Mouse (Mus musculus) CH12.LX (cell line): ENCODE results near the gene Yaf2.

Source experiments
- BHLHE40 ChIP-seq: IDR thresholded peaks from 2 replicates; pipeline ENCODE4 v1.6.1; 2011; ENCODE audit warnings: mild to moderate bottlenecking, low read depth, low read length, improper control_type of control experiment
- CTCF ChIP-seq, 2 experiments: IDR thresholded peaks in 1 of 2; conservative IDR thresholded peaks in 1 of 2; 2 replicates each; pipeline ENCODE4 v1.5.1; 2011 to 2012; ENCODE audit warnings: low read depth in 2 of 2, low read length in 2 of 2, improper control_type of control experiment in 1 of 2, inconsistent platforms in 1 of 2, mild to moderate bottlenecking in 1 of 2, moderate library complexity in 1 of 2
- MYC ChIP-seq: IDR thresholded peaks from 2 replicates; pipeline ENCODE4 v1.6.1; 2011; ENCODE audit warnings: low read depth, mild to moderate bottlenecking, improper control_type of control experiment, low read length
- POLR2A ChIP-seq: IDR thresholded peaks from 2 replicates; pipeline ENCODE4 v1.6.1; 2011; ENCODE audit warnings: low read depth, mild to moderate bottlenecking, improper control_type of control experiment, low read length
- SIN3A ChIP-seq: IDR thresholded peaks from 2 replicates; pipeline ENCODE4 v1.6.1; 2012; ENCODE audit warnings: low read length, improper control_type of control experiment, inconsistent platforms
- USF1 ChIP-seq: IDR thresholded peaks from 2 replicates; pipeline ENCODE4 v1.6.1; 2014; ENCODE audit warnings: low read depth, mild to moderate bottlenecking, inconsistent platforms, low read length, improper control_type of control experiment
- USF2 ChIP-seq: conservative IDR thresholded peaks from 2 replicates; pipeline ENCODE4 v1.6.1; 2011; ENCODE audit warnings: low read depth, low read length, improper control_type of control experiment
- ZC3H11A ChIP-seq: IDR thresholded peaks from 2 replicates; pipeline ENCODE4 v1.6.1; 2012; ENCODE audit warnings: low read depth, mild to moderate bottlenecking, inconsistent platforms, low read length, improper control_type of control experiment

DNA sequence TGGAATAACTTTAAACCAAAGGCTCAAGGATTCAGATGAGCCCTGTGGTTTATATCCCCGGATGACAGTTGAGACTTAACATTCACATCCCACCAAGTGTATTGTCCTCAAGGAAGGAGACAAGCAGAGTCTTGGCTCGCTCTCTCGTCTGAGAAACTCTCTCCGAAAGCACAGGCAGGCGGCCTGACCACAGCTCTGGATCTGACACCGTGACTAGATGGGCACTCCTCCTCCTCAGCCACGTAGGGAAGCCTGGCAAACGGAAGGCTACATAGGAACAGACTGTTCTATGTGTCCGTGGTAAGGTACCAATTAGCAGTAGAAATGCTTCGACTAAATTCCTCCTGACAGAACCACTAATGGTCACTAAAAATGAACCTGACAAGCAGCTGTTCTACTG is 10.1 kb downstream of the Yaf2 start:
- TF ChIP-seq USF1 (no peak), MYC (no peak), CTCF (conservative IDR thresholded peaks at IDR 0.05 in 1 of 2, IDR thresholded peaks at IDR 0.05 in 1 of 2; ENCODE audit: low read depth in 2 of 2, low read length in 2 of 2) (no peak), SIN3A (no peak), POLR2A (no peak), USF2 (no peak), BHLHE40 (no peak), ZC3H11A (no peak)
